Mouse (Mus musculus) heart, adult 2 months (tissue): ENCODE results near the gene Tesk2. TPM values are rescaled to one million over a fixed set of nuclear protein-coding genes. Genes with fewer than 3 reads are reported as not detected.
A peak's percentile ranks its signal among the peaks of the same experiment; 100 is the strongest.
"Not testable (repeated sequence)": the region's sequence is repeated elsewhere in the genome, so short reads cannot be mapped to it uniquely, and the experiment has no call there.

Experiments
- DNase-seq, 2 experiments: peaks; one replicate each; pipeline ENCODE4 v3.0.0; 2021
- H3K27ac ChIP-seq: fragments of 200-600 bp; 2 replicates; pipeline ENCODE4 v1.8.1; 2022
- H3K27me3 ChIP-seq: fragments of 200-500 bp; 2 replicates; pipeline ENCODE4 v1.6.1; 2012; ENCODE audit warnings: mild to moderate bottlenecking, low read length, inconsistent platforms, mixed read lengths; ENCODE audit not compliant: control insufficient read depth, insufficient read depth
- H3K36me3 ChIP-seq: fragments of 200-500 bp; 2 replicates; pipeline ENCODE4 v1.6.1; 2012; ENCODE audit warnings: low read length, inconsistent platforms; ENCODE audit not compliant: control insufficient read depth, insufficient read depth
- H3K4me1 ChIP-seq: fragments of 200-500 bp; 2 replicates; pipeline ENCODE4 v1.6.1; 2011; ENCODE audit warnings: low read length; ENCODE audit not compliant: control insufficient read depth, insufficient read depth
- H3K4me3 ChIP-seq: fragments of 200-600 bp; 2 replicates; pipeline ENCODE4 v1.8.1; 2022
- H3K79me2 ChIP-seq: fragments of 200-500 bp; replicated peaks from 2 replicates; pipeline ENCODE4 v1.6.1; 2012; ENCODE audit warnings: mild to moderate bottlenecking, inconsistent platforms, low read length, moderate library complexity, mixed read lengths; ENCODE audit not compliant: control insufficient read depth, insufficient read depth
- H3K9ac ChIP-seq: fragments of 200-500 bp; 2 replicates; pipeline ENCODE4 v1.6.1; 2012; ENCODE audit warnings: low read depth, mild to moderate bottlenecking, control low read depth, inconsistent platforms, low read length, mixed read lengths
- CTCF ChIP-seq: fragments of 200-600 bp; IDR thresholded peaks from 2 replicates; pipeline ENCODE4 v1.8.1; 2022; ENCODE audit warnings: antibody characterized with exemption, mild to moderate bottlenecking, moderate library complexity
- EP300 ChIP-seq: fragments of 200-500 bp; IDR thresholded peaks from 2 replicates; pipeline ENCODE4 v1.6.1; 2011; ENCODE audit warnings: low read depth, low read length, control low read depth; ENCODE audit not compliant: insufficient read depth
- POLR2A ChIP-seq: fragments of 200-500 bp; IDR thresholded peaks from 2 replicates; pipeline ENCODE4 v1.6.1; 2011; ENCODE audit warnings: mild to moderate bottlenecking, low read depth, low read length, control low read depth; ENCODE audit not compliant: insufficient read depth
- WGBS: fragments of 180-500 bp; shearing (Covaris S2); methylation state at CpG from one replicate; pipeline ENCODE4 v1.1.7; 2018; 5-methylcytosine and 5-hydroxymethylcytosine counted together
- intact Hi-C: fragments of 180-260 bp; cut with DNase I; formaldehyde crosslinking; loops from one replicate; pipeline ENCODE4 v1.15.1; 2025
- long read RNA-seq: library from polyadenylated mRNA; stranded (forward); transcript quantifications from one replicate; pipeline ENCODE4 v2.0.0, GENCODE M21; 2021
- polyA plus RNA-seq: library from polyadenylated mRNA; depleted of rRNA; stranded (reverse); fragments of >200 nt; gene quantifications from 2 replicates; pipeline ENCODE4 v1.2.3, GENCODE M21; 2012; rRNA removed
- total RNA-seq, 2 experiments: library from RNA; stranded (reverse); gene quantifications; 2 replicates each; pipeline ENCODE4 v1.2.3; 2021

Gene Tesk2
- total RNA-seq: 1 to 10 TPM; 1.6 to 2.3 TPM
- 1.5 and 3.0 TPM in 2 replicates for polyA plus RNA-seq
- long read RNA-seq, partial matches to known transcripts: 1 of 3 reads
- long read RNA-seq, other reads (novel, unspliced or antisense): 2 of 3 reads

DNA sequence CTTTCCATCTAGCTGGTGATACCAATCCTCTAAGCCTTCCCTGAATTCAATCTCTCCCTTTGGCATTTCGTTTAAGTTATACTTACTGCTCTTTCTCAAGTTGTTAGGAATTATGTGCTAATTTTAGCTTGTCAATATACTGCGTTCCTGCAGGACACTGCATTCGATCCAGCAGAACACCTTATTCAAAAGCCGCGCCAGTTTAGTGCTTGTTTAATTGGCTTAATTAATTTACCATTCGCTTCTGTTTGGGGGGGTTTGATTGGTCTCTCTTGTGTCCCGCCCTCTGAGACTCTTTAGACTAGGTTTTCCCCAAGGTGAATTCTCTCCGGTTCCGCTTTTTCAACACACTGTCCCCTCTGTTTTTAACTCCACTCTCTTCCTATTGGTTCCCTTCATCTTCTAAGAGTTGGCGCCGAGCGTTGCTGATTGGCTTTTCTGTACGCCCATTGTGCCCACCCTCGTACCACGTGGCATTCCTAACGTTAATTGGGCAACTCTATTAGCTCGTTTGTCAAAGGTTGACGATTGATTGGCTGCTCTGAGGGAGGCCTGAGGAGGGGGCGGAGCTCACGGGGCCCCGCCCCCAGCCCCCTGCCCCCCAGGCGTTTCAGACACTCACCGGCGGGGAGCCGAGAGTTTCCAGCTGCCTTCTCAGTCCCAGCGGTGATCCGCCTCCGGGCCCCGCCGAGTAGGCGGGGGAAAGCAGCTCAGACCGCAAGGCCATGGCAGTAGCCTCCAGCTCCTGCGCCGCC, at the start of gene Tesk2:
Gene Tesk2, plus strand, starts transcription at position 606 of the 755 bp plus-strand sequence.
- H3K27ac ChIP-seq: peak within 1 kb of the TSS; percentile 84
- WGBS: under 1% methylated on average over 34 of the region's 34 CpGs
- intact Hi-C loops: no loop called here

DNA sequence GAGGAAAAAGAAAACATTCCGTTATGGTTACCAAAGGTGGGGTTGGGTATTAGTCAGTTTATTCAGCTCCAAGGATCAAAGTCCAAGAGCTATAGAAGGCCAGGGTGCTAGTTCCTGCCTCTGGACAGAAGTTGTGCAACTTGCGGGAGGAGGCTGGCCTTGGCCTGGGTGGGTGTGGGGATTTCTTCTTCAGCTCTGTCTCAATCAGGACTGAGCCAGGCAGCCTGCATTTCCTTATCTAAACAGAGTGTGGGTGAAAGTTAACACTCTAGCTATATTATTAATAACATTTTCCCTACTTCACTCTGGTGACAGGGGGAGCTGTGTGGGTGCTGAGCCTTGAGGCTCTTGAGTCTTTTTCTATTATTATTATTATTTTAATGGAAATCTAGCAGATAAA, 48.0 kb upstream of the Tesk2 start:
- Histone ChIP-seq H3K27me3 (no peaks in the 10 kb centered on the region), H3K4me3 (no peak overlapping the region), H3K36me3 (no peaks in the 10 kb centered on the region), H3K4me1 (no peaks in the 10 kb centered on the region), H3K27ac (no peak overlapping the region), H3K79me2 (no peaks in the 10 kb centered on the region), H3K9ac (no peak overlapping the region)
- DNase-seq: peak in 1 of 2 experiments; percentile 65
- TF ChIP-seq CTCF (no peak), POLR2A (no peak), EP300 (no peak)
- 59% methylated on average over 2 of the region's 2 CpGs for WGBS
- intact Hi-C loops: no loop called here

More for the DNA sequence above, at the start of gene Tesk2:
- DNase-seq: peak; percentile 86 to 93
- no peaks in the 10 kb centered on the region for H3K36me3 ChIP-seq
- peak within 1 kb of the TSS; percentile 87 for H3K9ac ChIP-seq
- no peaks in the 10 kb centered on the region for H3K79me2 ChIP-seq
- TF ChIP-seq CTCF (no peak), POLR2A (peak; percentile 57), EP300 (0 out of 2 replicates have a peak, but pooled peaks have one; percentile 14)
- H3K4me1 ChIP-seq: peaks cover 2% of the 10 kb centered on the region; the same call in 1 of the 2 replicates
- H3K27me3 ChIP-seq: no peaks in the 10 kb centered on the region
- peak within 1 kb of the TSS; percentile 73 for H3K4me3 ChIP-seq

DNA sequence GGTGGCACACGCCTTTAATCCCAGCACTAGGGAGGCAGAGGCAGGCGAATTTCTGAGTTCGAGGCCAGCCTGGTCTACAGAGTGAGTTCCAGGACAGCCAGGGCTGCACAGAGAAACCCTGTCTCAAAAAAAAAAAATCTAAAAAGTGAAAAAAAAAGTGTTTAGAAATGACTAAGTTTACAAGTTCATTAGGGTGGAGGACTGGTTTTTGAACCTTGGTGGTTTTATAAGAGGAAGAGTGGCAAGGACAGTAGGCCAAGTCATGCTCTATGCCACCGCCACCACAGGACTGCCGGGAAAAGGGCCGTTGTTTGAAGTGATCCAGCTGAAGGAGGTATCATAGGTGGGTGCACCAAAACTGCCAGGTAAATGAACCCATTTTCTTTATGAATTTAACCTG, 46.0 kb upstream of the Tesk2 start:
- H3K79me2 ChIP-seq, H3K4me3 ChIP-seq, DNase-seq, H3K4me1 ChIP-seq, H3K27ac ChIP-seq, H3K27me3 ChIP-seq, intact Hi-C loops, H3K9ac ChIP-seq, H3K36me3 ChIP-seq: not testable (repeated sequence)
- whole genome bisulfite sequencing: 92% methylated on average over 6 of the region's 6 CpGs

DNA sequence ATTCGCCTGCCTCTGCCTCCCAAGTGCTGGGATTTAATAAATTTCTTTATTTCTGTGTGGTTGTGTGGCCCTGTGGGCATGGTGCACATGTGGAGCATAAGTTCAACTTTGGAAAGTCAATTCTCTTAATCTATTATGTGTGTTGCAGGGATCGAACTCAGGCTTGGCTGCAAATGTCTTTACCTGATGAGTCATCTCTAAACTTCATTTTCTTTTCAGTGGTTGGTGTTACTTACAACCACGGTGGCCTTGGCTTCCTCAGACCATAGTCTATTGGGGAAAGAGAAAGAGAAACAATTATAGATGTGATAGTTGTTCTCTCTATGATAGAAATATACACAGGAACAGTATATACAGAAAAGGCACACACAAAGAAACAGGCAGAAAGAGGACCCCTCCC, 44.7 kb upstream of the Tesk2 start:
- TF ChIP-seq POLR2A (no peak), EP300 (no peak), CTCF (no peak)

DNA sequence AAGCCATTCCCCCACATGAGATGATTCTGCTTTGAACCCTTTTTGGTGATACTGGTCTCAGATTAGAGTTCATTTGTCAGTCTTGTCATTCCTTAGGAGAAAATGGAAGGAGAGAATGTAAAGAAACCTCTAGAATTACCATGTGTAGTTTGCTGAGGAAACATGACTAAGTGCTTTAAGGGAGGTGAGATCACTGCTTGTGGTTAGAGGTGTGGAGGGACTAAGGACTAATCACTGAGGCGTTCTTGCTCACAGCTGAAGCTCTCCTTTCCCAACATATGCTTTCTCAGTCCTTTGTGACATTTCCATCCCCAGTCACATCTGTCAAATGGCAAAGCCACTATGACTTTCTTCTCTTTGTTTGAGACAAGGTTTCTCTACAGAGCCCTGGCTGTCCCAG, 42.9 kb upstream of the Tesk2 start:
- H3K36me3 ChIP-seq: no peaks in the 10 kb centered on the region
- DNase-seq: no peak
- 69% methylated on average over 1 of the region's 1 CpGs for WGBS
- no peaks in the 10 kb centered on the region for H3K27me3 ChIP-seq
- H3K27ac ChIP-seq: no peak overlapping the region
- no peaks in the 10 kb centered on the region for H3K4me1 ChIP-seq
- H3K4me3 ChIP-seq: no peak overlapping the region
- TF ChIP-seq EP300 (no peak), POLR2A (no peak), CTCF (no peak)
- no peaks in the 10 kb centered on the region for H3K79me2 ChIP-seq
- H3K9ac ChIP-seq: no peak overlapping the region
- intact Hi-C loops: no loop called here

More for the DNA sequence above, 44.7 kb upstream of the Tesk2 start:
- Histone ChIP-seq H3K36me3 (no peaks in the 10 kb centered on the region), H3K27ac (no peak overlapping the region), H3K4me1 (no peaks in the 10 kb centered on the region), H3K9ac (no peak overlapping the region), H3K4me3 (no peak overlapping the region), H3K79me2 (no peaks in the 10 kb centered on the region), H3K27me3 (no peaks in the 10 kb centered on the region)
- WGBS: 68% methylated on average over 3 of the region's 3 CpGs
- intact Hi-C loops: no loop called here
- DNase-seq: no peak

DNA sequence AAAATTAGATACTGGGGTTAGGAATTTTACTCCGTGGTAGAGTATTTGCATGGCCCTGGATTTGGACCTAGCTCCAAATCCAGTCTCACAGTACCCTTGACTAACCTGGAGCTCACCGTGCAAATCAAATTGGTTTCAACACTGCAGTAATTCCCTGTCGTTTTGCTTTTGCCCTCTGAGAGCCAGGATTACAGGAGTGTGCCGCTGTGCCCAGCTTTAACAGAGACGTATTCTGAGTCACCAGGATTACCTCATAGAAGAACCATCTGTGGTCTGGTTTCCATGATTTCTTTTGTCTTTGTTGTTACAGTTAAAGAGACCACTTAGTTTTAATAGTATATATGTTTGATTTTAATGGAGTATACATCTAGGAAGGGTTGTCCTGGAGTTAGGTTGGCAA, 41.6 kb upstream of the Tesk2 start:
- H3K36me3 ChIP-seq: no peaks in the 10 kb centered on the region
- H3K27ac ChIP-seq: no peak overlapping the region
- no peaks in the 10 kb centered on the region for H3K4me1 ChIP-seq
- no peak overlapping the region for H3K4me3 ChIP-seq
- no peaks in the 10 kb centered on the region for H3K79me2 ChIP-seq
- TF ChIP-seq CTCF (no peak), EP300 (no peak), POLR2A (no peak)
- no peaks in the 10 kb centered on the region for H3K27me3 ChIP-seq
- 59% methylated on average over 5 of the region's 5 CpGs for WGBS
- H3K9ac ChIP-seq: no peak overlapping the region
- intact Hi-C loops: no loop called here
- no peak for DNase-seq

GRCm38 (mm10) chr4:116680521-116680920, 40.2 kb upstream of the Tesk2 start:
- H3K4me1 ChIP-seq, DNase-seq, H3K27ac ChIP-seq, H3K36me3 ChIP-seq, H3K79me2 ChIP-seq, H3K9ac ChIP-seq, H3K27me3 ChIP-seq, intact Hi-C loops, H3K4me3 ChIP-seq: not testable (repeated sequence)
- WGBS: 93% methylated on average over 4 of the region's 4 CpGs
